Mouse (Mus musculus) bone marrow, adult 2 months (tissue): Measurements from ENCODE around the gene Gpr35.

Experiments
- CTCF ChIP-seq: fragments of 200-500 bp; IDR thresholded peaks from 2 replicates; pipeline ENCODE4 v1.5.1; 2011; ENCODE audit warnings: low read length, control low read depth; ENCODE audit not compliant: control insufficient read depth, insufficient read depth
- POLR2A ChIP-seq: fragments of 200-500 bp; IDR thresholded peaks from 2 replicates; pipeline ENCODE4 v1.6.1; 2011; ENCODE audit warnings: low read depth, mild to moderate bottlenecking, control low read depth, low read length, borderline replicate concordance; ENCODE audit not compliant: control insufficient read depth

GRCm38 (mm10) chr1:92905703-92906310, 44.9 kb upstream of the Gpr35 start:
- TF ChIP-seq CTCF: no peak
- no peak for TF ChIP-seq POLR2A
